ENCODE assay signal across 8 mouse cellular contexts in the genomic region with DNA sequence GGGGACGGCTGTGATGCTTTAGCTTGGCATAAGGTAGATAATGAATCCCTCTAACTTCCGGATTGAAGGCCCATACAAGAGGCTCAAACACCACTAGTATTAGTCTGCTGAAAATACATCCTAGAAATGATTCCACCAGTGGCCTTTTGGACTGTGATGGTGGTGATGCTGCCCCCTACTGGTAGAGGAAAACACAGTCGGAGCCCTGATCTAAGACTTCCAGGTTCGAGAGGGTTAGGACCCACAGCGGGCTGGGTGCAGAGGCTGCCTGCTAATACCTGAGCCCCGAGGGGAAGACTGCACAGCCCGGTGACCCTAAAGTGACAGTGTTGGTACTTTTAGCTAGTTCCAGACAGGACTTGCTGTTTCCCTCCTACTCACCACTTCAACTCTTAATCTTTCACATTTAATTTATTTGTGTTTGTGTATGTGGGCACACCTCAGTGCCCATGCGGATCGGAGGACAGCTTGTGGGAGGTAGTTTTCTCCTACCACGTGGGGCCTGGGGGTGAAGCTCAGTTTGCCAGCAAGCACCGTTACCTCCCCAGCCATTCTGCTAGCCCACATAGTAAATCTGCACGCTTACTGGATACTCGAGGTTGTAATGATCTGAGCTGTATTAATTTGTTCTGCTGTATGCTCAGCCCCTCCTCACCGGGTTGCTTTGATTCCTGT. TPM values are rescaled to one million over a fixed set of nuclear protein-coding genes. Genes with fewer than 3 reads are reported as not detected.
A peak's percentile ranks its signal among the peaks of the same experiment; 100 is the strongest.
DNase-seq lines count a peak whose midpoint lies in the region; ATAC-seq and TF ChIP-seq lines count a peak whose summit lies in the region.

No protein-coding gene starts in this region.

- peaks cover 40% of the 10 kb centered on the region for H3K9me3 ChIP-seq in E14TG2a.4 (ENCODE audit: low read length)
- H3K9me3 ChIP-seq in heart, embryonic 16.5 days (replicated peaks; ENCODE audit: control insufficient read depth, low read length): no peaks in the 10 kb centered on the region
- no peaks in the 10 kb centered on the region for H3K9me3 ChIP-seq in lung, embryonic 15.5 days

- H3K36me3 ChIP-seq in E14TG2a.4 (ENCODE audit: insufficient read depth, low read length): peaks cover 22% of the 10 kb centered on the region
- H3K36me3 ChIP-seq in heart, embryonic 16.5 days (ENCODE audit: control insufficient read depth, insufficient read depth): no peaks in the 10 kb centered on the region
- no peaks in the 10 kb centered on the region for H3K36me3 ChIP-seq in lung, embryonic 15.5 days

- 31% methylated on average over 14 of the region's 14 CpGs for WGBS in bone marrow, adult 2 months
- 35% methylated on average over 14 of the region's 14 CpGs for WGBS in heart, embryonic 16.5 days
- WGBS in lung, embryonic 15.5 days: 33% methylated on average over 14 of the region's 14 CpGs

- H3K4me2 ChIP-seq in heart, embryonic 16.5 days (ENCODE audit: low read depth, low read length): peak overlapping the region; percentile 12; the same call in 1 of the 2 replicates
- H3K4me2 ChIP-seq in lung, embryonic 15.5 days: no peak overlapping the region

- no peak for TF ChIP-seq POLR2A in bone marrow, adult 2 months (IDR thresholded peaks at IDR 0.05; ENCODE audit: borderline replicate concordance, control insufficient read depth, low read depth, low read length)

- no peaks in the 10 kb centered on the region for H3K27me3 ChIP-seq in E14TG2a.4 (ENCODE audit: insufficient read depth, low read length)
- no peaks in the 10 kb centered on the region for H3K27me3 ChIP-seq in heart, embryonic 16.5 days (ENCODE audit: control insufficient read depth, insufficient read depth, low read length)
- H3K27me3 ChIP-seq in lung, embryonic 15.5 days: no peaks in the 10 kb centered on the region

- peak; percentile 79 to 85 for DNase-seq in kidney, postnatal 4 days
- DNase-seq in ovary, postnatal 36 days (ENCODE audit: low spot score): peak; percentile 54
- DNase-seq in thymus, postnatal 4 days: peak; percentile 81

- no peak overlapping the region for H3K4me3 ChIP-seq in E14TG2a.4 (replicated peaks; ENCODE audit: low read length)
- no peak overlapping the region for H3K4me3 ChIP-seq in bone marrow, adult 2 months (replicated peaks; ENCODE audit: control insufficient read depth, low read depth, low read length)
- no peak overlapping the region for H3K4me3 ChIP-seq in heart, embryonic 16.5 days (ENCODE audit: low read length)
- H3K4me3 ChIP-seq in lung, embryonic 15.5 days: no peak overlapping the region

- no peak overlapping the region for H3K27ac ChIP-seq in bone marrow, adult 2 months (ENCODE audit: control insufficient read depth, insufficient read depth, low read depth, low read length, poor library complexity)
- H3K27ac ChIP-seq in heart, embryonic 16.5 days (ENCODE audit: low read length): no peak overlapping the region
- no peak overlapping the region for H3K27ac ChIP-seq in lung, embryonic 15.5 days

- no peak overlapping the region for H3K9ac ChIP-seq in heart, embryonic 16.5 days (ENCODE audit: low read length)
- no peak overlapping the region for H3K9ac ChIP-seq in lung, embryonic 15.5 days

- peaks cover 7% of the 10 kb centered on the region for H3K4me1 ChIP-seq in E14TG2a.4 (replicated peaks; ENCODE audit: low read depth, low read length)
- no peaks in the 10 kb centered on the region for H3K4me1 ChIP-seq in bone marrow, adult 2 months (ENCODE audit: control insufficient read depth, insufficient read depth, low read length)
- no peaks in the 10 kb centered on the region for H3K4me1 ChIP-seq in heart, embryonic 16.5 days (ENCODE audit: control insufficient read depth, insufficient read depth, low read length)
- 0 out of 2 replicates have a peak, but pooled peaks cover 2% of the 10 kb centered on the region for H3K4me1 ChIP-seq in lung, embryonic 15.5 days

- ATAC-seq in erythroblast, adult 5-6 weeks (replicated peaks; ENCODE audit: low FRiP score, poor library complexity, severe bottlenecking): peak; percentile 83; the same call in 1 of the 2 replicates
- no peak for ATAC-seq in heart, embryonic 16.5 days (replicated peaks; ENCODE audit: extremely low read depth, insufficient read depth, low FRiP score)
- peak; percentile 51; the same call in 1 of the 2 replicates for ATAC-seq in lung, embryonic 15.5 days (ENCODE audit: borderline replicate concordance, extremely low read depth, low FRiP score, low TSS enrichment)

- TF ChIP-seq CTCF in E14TG2a.4 (conservative IDR thresholded peaks at IDR 0.05; ENCODE audit: low read length): peak; percentile 88
- peak; percentile 74 for TF ChIP-seq CTCF in bone marrow, adult 2 months (IDR thresholded peaks at IDR 0.05; ENCODE audit: control insufficient read depth, insufficient read depth, low read length)

RNA-seq across cellular contexts. Expression of a gene that starts 33.4 kb away (rescaled TPM):
- 12.5 and 29.8 TPM in 2 replicates for polyA plus RNA-seq in bone marrow, adult 2 months (2011; ENCODE audit: insufficient read depth, insufficient read length, low replicate concordance, missing spikeins)
- 14.8 and 21.1 TPM in 2 replicates for total RNA-seq in erythroblast, adult 5-6 weeks (2015; ENCODE audit: low replicate concordance)
- total RNA-seq in erythroblast, adult 5-6 weeks (2017; ENCODE audit: low replicate concordance): 5.5 and 6.3 TPM in 2 replicates
- 71.4 and 72.3 TPM in 2 replicates for polyA plus RNA-seq in heart, embryonic 16.5 days (2015; fragmentation: Nextera tagmentation; extraction: Ambion mirVana)
- polyA plus RNA-seq in lung, embryonic 15.5 days (2015; fragmentation: Nextera tagmentation; extraction: Ambion mirVana): 71.4 and 82.5 TPM in 2 replicates

RNA-seq across cellular contexts. Expression of a gene that starts 46.8 kb away (rescaled TPM):
- 26.2 and 44.7 TPM in 2 replicates for polyA plus RNA-seq in bone marrow, adult 2 months (2011; ENCODE audit: insufficient read depth, insufficient read length, low replicate concordance, missing spikeins)
- 16.3 and 16.5 TPM in 2 replicates for total RNA-seq in erythroblast, adult 5-6 weeks (2015; ENCODE audit: low replicate concordance)
- total RNA-seq in erythroblast, adult 5-6 weeks (2017; ENCODE audit: low replicate concordance): 19.3 and 25.9 TPM in 2 replicates
- polyA plus RNA-seq in heart, embryonic 16.5 days (2015; fragmentation: Nextera tagmentation; extraction: Ambion mirVana): 26.3 and 29.1 TPM in 2 replicates
- 47.4 and 48.1 TPM in 2 replicates for polyA plus RNA-seq in lung, embryonic 15.5 days (2015; fragmentation: Nextera tagmentation; extraction: Ambion mirVana)

RNA-seq across cellular contexts. Expression of a gene that starts 51.6 kb away (rescaled TPM):
- 22.0 and 32.7 TPM in 2 replicates for polyA plus RNA-seq in bone marrow, adult 2 months (2011; ENCODE audit: insufficient read depth, insufficient read length, low replicate concordance, missing spikeins)
- 7.1 and 8.6 TPM in 2 replicates for total RNA-seq in erythroblast, adult 5-6 weeks (2015; ENCODE audit: low replicate concordance)
- total RNA-seq in erythroblast, adult 5-6 weeks (2017; ENCODE audit: low replicate concordance): 3.4 and 16.0 TPM in 2 replicates
- polyA plus RNA-seq in heart, embryonic 16.5 days (2015; fragmentation: Nextera tagmentation; extraction: Ambion mirVana): 33.2 and 36.0 TPM in 2 replicates
- 23.5 and 24.3 TPM in 2 replicates for polyA plus RNA-seq in lung, embryonic 15.5 days (2015; fragmentation: Nextera tagmentation; extraction: Ambion mirVana)
